Mouse (Mus musculus) embryonic fibroblast, embryonic 13.5 days (primary cell): ENCODE data around the gene Nhlrc2.

ENCODE experiments used
- CTCF ChIP-seq: IDR thresholded peaks from 2 replicates; pipeline ENCODE4 v1.5.1; 2011; ENCODE audit warnings: mild to moderate bottlenecking, control low read depth, low read length, moderate library complexity, borderline replicate concordance; ENCODE audit not compliant: insufficient read depth
- POLR2A ChIP-seq: IDR thresholded peaks from 2 replicates; pipeline ENCODE4 v1.6.1; 2011; ENCODE audit warnings: low read depth, mild to moderate bottlenecking, control low read depth, low read length, moderate library complexity

DNA sequence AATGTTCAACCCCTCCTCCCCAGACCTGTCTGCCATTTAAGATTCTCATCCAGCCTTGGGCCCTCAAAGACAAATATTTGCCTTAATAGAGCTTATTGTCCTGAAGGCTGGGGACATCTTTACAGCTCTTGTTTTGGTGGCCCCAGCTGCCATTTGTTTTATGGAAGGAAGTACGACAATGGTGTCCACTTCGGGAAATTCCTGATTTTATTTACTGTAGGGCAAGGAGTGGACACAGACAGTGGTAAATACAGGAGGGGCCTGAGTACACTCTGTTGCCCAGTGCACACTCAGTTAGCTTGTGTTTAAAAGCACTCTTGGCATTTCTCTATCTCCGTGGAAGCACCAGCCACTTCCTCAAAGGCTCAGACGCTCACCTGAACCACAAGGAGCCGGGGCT is 66.1 kb downstream of the Nhlrc2 start:
- no peak for TF ChIP-seq CTCF
- TF ChIP-seq POLR2A = no peak
